Mouse (Mus musculus): ENCODE measurements around the gene Olfr972. TPM values are rescaled to one million over a fixed set of nuclear protein-coding genes. Genes with fewer than 3 reads are reported as not detected.
A peak's percentile ranks its signal among the peaks of the same experiment; 100 is the strongest.
"Not testable (repeated sequence)": the region's sequence is repeated elsewhere in the genome, so short reads cannot be mapped to it uniquely, and the experiment has no call there.

Gene Olfr972
- not detected in 2 replicates for polyA plus RNA-seq (2016; fragmentation: Nextera tagmentation; extraction: Ambion mirVana)

DNA sequence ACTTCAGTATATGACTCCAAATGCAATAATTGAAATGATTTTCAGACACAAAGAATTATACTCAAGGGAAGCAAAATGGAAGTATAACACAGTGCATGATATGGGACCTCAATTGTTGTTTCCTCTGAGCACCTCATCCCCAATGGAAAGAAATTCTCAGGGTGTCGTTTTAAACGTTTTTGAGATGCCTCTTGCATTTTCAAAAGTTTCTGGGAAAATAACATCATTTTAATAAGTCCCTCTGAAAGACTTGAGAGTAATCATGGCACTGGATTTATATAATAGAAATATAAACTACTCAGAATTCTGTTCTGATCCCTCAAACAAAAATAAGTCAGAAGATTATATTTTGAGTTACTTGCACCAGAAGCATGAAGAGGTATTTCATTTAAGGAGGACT lies at the start of gene Olfr972:
Gene Olfr972, plus strand, starts transcription at position 301 of the 400 bp plus-strand sequence.
- Histone ChIP-seq H3K4me1 (no peaks in the 10 kb centered on the region), H3K27ac (no peak within 1 kb of the TSS), H3K9ac (no peak within 1 kb of the TSS), H3K27me3 (no peaks in the 10 kb centered on the region), H3K36me3 (no peaks in the 10 kb centered on the region), H3K9me3 (replicated peaks) (no peaks in the 10 kb centered on the region), H3K4me3 (no peak within 1 kb of the TSS), H3K4me2 (replicated peaks) (no peak within 1 kb of the TSS)
- 75% methylated on average over 2 of the region's 2 CpGs for WGBS
- ATAC-seq (ENCODE audit: low FRiP score) = no peak

DNA sequence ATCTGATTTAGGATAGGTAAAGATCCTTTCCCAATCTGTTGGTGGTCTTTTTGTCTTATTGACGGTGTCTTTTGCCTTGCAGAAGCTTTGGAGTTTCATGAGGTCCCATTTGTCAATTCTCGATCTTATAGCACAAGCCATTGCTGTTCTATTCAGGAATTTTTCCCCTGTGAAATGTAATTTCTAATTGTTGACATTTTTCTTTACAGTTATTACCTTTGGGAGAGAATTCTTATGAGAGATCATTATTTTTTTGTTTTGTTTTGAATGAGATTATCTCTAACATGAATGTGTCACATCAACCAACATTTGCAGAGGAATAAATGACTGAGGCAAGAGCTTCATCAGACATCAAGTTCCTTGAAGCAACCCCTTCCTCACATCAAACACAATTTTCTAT lies 29.6 kb upstream of the Olfr972 start, which contains the start of gene Olfr971:
Gene Olfr971, plus strand, starts transcription at position 301 of the 400 bp plus-strand sequence.
- WGBS = 100% methylated on average over 2 of the region's 2 CpGs
- H3K9me3 ChIP-seq (replicated peaks); H3K4me3 ChIP-seq; H3K27ac ChIP-seq; H3K4me1 ChIP-seq; H3K4me2 ChIP-seq (replicated peaks); H3K27me3 ChIP-seq; H3K36me3 ChIP-seq; ATAC-seq (ENCODE audit: low FRiP score); H3K9ac ChIP-seq: not testable (repeated sequence)

DNA sequence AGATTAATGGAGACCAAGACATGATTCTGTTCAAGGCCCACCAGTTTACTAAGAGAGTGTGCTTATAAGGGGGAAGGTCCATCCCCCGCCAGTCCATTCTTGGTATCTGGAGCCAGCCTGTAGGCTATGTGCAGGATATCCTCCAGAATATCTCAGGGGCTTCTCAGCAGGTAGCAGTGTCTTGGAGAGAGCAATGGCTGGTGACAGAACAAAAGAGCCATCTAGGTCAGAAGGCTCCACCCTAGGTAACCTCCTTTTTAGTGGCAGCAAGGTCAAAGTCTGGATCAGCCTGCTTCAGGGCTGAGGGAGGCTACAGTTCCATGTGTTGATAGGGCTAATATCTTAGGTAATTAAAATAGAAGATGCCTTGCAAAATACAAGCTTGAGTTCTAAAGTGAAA lies 5.8 kb downstream of the Olfr972 start:
- not testable (repeated sequence) for H3K27ac ChIP-seq; H3K36me3 ChIP-seq; H3K4me1 ChIP-seq; ATAC-seq (ENCODE audit: low FRiP score); H3K9ac ChIP-seq; H3K9me3 ChIP-seq (replicated peaks); H3K27me3 ChIP-seq; H3K4me2 ChIP-seq (replicated peaks); H3K4me3 ChIP-seq
- 79% methylated on average over 1 of the region's 1 CpGs for WGBS

DNA sequence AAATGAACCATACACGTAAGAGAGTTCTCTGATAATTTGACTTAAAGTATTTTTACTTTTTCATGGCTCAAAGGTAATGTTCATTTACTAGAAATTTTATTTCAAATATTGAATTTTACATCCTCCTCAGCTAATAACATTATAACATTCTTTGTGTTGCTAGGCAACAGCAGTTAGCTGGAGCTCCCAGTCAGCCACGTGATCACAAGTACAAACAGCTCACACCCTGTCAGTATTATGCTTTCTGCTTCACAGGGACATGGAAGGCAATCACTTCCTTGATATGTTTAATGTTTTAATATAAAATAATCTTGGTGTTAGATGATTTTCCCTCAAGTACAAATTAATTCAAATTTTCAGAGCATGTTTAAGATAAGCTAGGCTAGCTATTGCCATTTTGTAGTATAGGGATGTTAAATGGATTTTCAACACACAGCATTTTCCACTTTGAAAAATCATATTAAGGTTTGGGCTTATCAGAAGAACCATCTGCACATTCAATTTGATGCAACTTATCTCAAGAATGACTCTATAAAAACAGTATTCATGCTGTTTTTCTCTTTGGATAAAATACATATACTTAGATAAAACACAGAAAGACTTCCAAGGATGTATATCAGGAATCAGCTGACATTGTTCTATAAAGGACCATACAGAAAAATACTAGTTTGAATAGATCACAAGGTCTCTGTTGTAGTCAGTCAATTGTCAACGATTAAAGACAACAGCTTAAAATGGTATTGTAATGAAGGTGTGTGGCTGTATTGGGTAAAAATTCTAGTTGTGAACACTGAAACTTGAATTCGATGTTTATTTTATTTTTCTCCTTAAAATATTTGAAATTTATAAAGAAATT lies 11.5 kb downstream of the Olfr972 start:
- peak; percentile 81 for ATAC-seq (ENCODE audit: low FRiP score)
- not testable (repeated sequence) for H3K9ac ChIP-seq; H3K4me1 ChIP-seq; H3K4me2 ChIP-seq (replicated peaks); H3K27ac ChIP-seq; H3K4me3 ChIP-seq; H3K27me3 ChIP-seq; H3K36me3 ChIP-seq; H3K9me3 ChIP-seq (replicated peaks)
- WGBS = no CpG with 5 or more reads among the region's 4 CpGs

DNA sequence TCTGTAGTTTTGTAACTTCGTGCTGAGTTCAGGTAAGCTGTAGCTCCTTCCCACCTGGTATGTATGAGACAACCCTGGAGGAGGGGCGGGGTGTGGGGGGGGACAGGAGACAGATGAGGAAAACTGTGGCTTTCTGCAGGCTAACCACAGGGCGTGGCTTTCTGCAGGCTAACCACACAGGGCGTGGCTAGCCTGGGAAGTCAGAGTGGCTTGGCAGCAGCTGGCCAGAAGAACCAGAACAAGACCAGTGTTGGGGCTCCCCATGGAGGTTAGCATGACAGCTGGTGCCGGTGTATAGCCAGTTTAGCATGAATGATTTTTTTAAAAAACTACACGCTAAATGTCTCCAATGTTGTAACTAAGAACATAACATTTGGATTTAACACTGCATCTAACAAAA lies 38.9 kb downstream of the Olfr972 start:
- Histone ChIP-seq H3K4me2 (replicated peaks) (no peak overlapping the region), H3K27ac (no peak overlapping the region), H3K27me3 (no peaks in the 10 kb centered on the region), H3K4me3 (no peak overlapping the region), H3K9ac (no peak overlapping the region), H3K9me3 (replicated peaks) (no peaks in the 10 kb centered on the region), H3K36me3 (no peaks in the 10 kb centered on the region), H3K4me1 (no peaks in the 10 kb centered on the region)
- WGBS = 80% methylated on average over 6 of the region's 6 CpGs
- ATAC-seq (ENCODE audit: low FRiP score) = no peak

DNA sequence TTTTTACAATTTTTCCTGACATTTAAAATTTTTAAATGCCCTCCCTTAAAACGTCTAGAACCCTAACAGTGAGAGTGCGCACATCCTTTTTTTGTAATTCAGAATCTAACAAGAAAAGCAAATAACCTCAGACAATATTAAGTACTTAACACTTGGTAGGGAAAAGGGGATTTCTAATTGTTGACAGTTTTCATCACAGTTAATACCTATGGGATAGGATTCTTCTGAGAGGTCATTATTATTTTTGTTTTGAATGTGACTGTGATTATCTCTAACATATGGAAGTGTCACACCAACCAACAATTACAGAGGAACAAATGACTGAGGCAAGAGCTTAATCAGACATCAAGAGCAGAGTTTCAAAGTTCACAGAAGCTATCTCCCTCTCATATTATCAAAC lies 40.8 kb downstream of the Olfr972 start, which contains the start of gene Olfr229:
Gene Olfr229, plus strand, starts transcription at position 301 of the 400 bp plus-strand sequence.
- no peaks in the 10 kb centered on the region for H3K9me3 ChIP-seq (replicated peaks)
- ATAC-seq (ENCODE audit: low FRiP score) = no peak
- no peaks in the 10 kb centered on the region for H3K4me1 ChIP-seq
- H3K27me3 ChIP-seq = no peaks in the 10 kb centered on the region
- H3K27ac ChIP-seq = no peak within 1 kb of the TSS
- H3K4me3 ChIP-seq = no peak within 1 kb of the TSS
- no peaks in the 10 kb centered on the region for H3K36me3 ChIP-seq
- H3K4me2 ChIP-seq (replicated peaks) = no peak within 1 kb of the TSS
- 75% methylated on average over 2 of the region's 2 CpGs for WGBS
- no peak within 1 kb of the TSS for H3K9ac ChIP-seq

DNA sequence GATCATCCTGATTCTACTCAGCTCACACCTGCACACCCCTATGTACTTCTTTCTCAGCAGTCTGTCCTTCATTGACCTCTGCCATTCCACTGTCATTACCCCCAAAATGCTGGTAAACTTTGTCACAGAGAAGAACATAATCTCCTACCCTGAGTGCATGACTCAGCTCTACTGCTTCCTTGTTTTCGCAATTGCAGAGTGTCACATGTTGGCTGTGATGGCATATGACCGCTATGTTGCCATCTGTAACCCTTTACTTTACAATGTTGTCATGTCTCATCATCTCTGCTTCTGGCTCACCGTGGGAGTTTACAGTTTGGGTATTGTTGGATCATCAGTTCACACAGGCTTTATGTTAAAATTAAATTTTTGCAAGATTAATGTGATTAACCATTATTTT lies 43.7 kb downstream of the Olfr972 start:
- no peak for ATAC-seq (ENCODE audit: low FRiP score)
- WGBS = 87% methylated on average over 3 of the region's 3 CpGs
- H3K27me3 ChIP-seq = no peaks in the 10 kb centered on the region

More for the DNA sequence above, 43.7 kb downstream of the Olfr972 start:
- no peak overlapping the region for H3K4me3 ChIP-seq
- no peaks in the 10 kb centered on the region for H3K36me3 ChIP-seq
- no peaks in the 10 kb centered on the region for H3K9me3 ChIP-seq (replicated peaks)
- H3K4me2 ChIP-seq (replicated peaks) = no peak overlapping the region
- H3K4me1 ChIP-seq = no peaks in the 10 kb centered on the region
- no peak overlapping the region for H3K9ac ChIP-seq
- no peak overlapping the region for H3K27ac ChIP-seq

Other genes with a start within 250 kb of the Olfr972 start
- not detected in 2 replicates for gene Olfr960, start 245.0 kb upstream of the Olfr972 start, polyA plus RNA-seq (2016; fragmentation: Nextera tagmentation; extraction: Ambion mirVana)
- not detected in 2 replicates for gene Olfr961, start 221.3 kb upstream of the Olfr972 start, polyA plus RNA-seq (2016; fragmentation: Nextera tagmentation; extraction: Ambion mirVana)
- not detected in 2 replicates for gene Olfr963, start 199.2 kb upstream of the Olfr972 start, polyA plus RNA-seq (2016; fragmentation: Nextera tagmentation; extraction: Ambion mirVana)
- gene Olfr149, start 159.3 kb upstream of the Olfr972 start, polyA plus RNA-seq (2016; fragmentation: Nextera tagmentation; extraction: Ambion mirVana) = not detected in 2 replicates
- gene Olfr965, start 155.1 kb upstream of the Olfr972 start, polyA plus RNA-seq (2016; fragmentation: Nextera tagmentation; extraction: Ambion mirVana) = not detected in 2 replicates
- not detected in 2 replicates for gene Olfr150, start 135.4 kb upstream of the Olfr972 start, polyA plus RNA-seq (2016; fragmentation: Nextera tagmentation; extraction: Ambion mirVana)
- gene Olfr967, start 120.2 kb upstream of the Olfr972 start, polyA plus RNA-seq (2016; fragmentation: Nextera tagmentation; extraction: Ambion mirVana) = not detected in 2 replicates
- not detected in 2 replicates for gene Olfr968, start 83.2 kb upstream of the Olfr972 start, polyA plus RNA-seq (2016; fragmentation: Nextera tagmentation; extraction: Ambion mirVana)
- not detected in 2 replicates for gene Olfr969, start 75.5 kb upstream of the Olfr972 start, polyA plus RNA-seq (2016; fragmentation: Nextera tagmentation; extraction: Ambion mirVana)
- not detected in 2 replicates for gene Olfr970, start 57.6 kb upstream of the Olfr972 start, polyA plus RNA-seq (2016; fragmentation: Nextera tagmentation; extraction: Ambion mirVana)
- gene Olfr971, start 29.5 kb upstream of the Olfr972 start, polyA plus RNA-seq (2016; fragmentation: Nextera tagmentation; extraction: Ambion mirVana) = not detected in 2 replicates
- not detected in 2 replicates for gene Olfr229, start 40.9 kb downstream of the Olfr972 start, polyA plus RNA-seq (2016; fragmentation: Nextera tagmentation; extraction: Ambion mirVana)
- gene Olfr974, start 71.1 kb downstream of the Olfr972 start, polyA plus RNA-seq (2016; fragmentation: Nextera tagmentation; extraction: Ambion mirVana) = not detected in 2 replicates
- gene Olfr975, start 85.6 kb downstream of the Olfr972 start, polyA plus RNA-seq (2016; fragmentation: Nextera tagmentation; extraction: Ambion mirVana) = not detected in 2 replicates
- not detected in 2 replicates for gene Olfr976, start 94.7 kb downstream of the Olfr972 start, polyA plus RNA-seq (2016; fragmentation: Nextera tagmentation; extraction: Ambion mirVana)
- not detected in 2 replicates for gene Olfr978, start 125.7 kb downstream of the Olfr972 start, polyA plus RNA-seq (2016; fragmentation: Nextera tagmentation; extraction: Ambion mirVana)
- gene Olfr979, start 137.0 kb downstream of the Olfr972 start, polyA plus RNA-seq (2016; fragmentation: Nextera tagmentation; extraction: Ambion mirVana) = not detected in 2 replicates
- gene Olfr980, start 143.2 kb downstream of the Olfr972 start, polyA plus RNA-seq (2016; fragmentation: Nextera tagmentation; extraction: Ambion mirVana) = not detected in 2 replicates
- not detected in 2 replicates for gene Olfr981, start 155.0 kb downstream of the Olfr972 start, polyA plus RNA-seq (2016; fragmentation: Nextera tagmentation; extraction: Ambion mirVana)
- gene Olfr982, start 207.4 kb downstream of the Olfr972 start, polyA plus RNA-seq (2016; fragmentation: Nextera tagmentation; extraction: Ambion mirVana) = not detected in 2 replicates
- gene Olfr983, start 227.2 kb downstream of the Olfr972 start, polyA plus RNA-seq (2016; fragmentation: Nextera tagmentation; extraction: Ambion mirVana) = 0.03 TPM in 1 of 2 replicates, not detected in the other
- not detected in 2 replicates for gene Olfr984, start 247.8 kb downstream of the Olfr972 start, polyA plus RNA-seq (2016; fragmentation: Nextera tagmentation; extraction: Ambion mirVana)

All from hindbrain, embryonic 12.5 days (tissue).